Mouse (Mus musculus): Measurements from ENCODE around the gene Etl4. TPM values are rescaled to one million over a fixed set of nuclear protein-coding genes. Genes with fewer than 3 reads are reported as not detected.

The Etl4 gene
- polyA plus RNA-seq, 1 experiment from 2014 or later, result 12.3 TPM

GRCm38 (mm10) chr2:20719105-20719504 lies 809.5 kb downstream of the Etl4 start:
- Histone ChIP-seq H3K4me3 (no peak overlapping the region), H3K36me3 (no peaks in the 10 kb centered on the region), H3K27me3 (replicated peaks) (no peaks in the 10 kb centered on the region), H3K9me3 (replicated peaks) (no peaks in the 10 kb centered on the region), H3K27ac (ENCODE audit: poor library complexity, severe bottlenecking) (no peak overlapping the region; the same call in 1 of the 2 replicates), H3K4me2 (peak overlapping the region; percentile 24; the same call in 1 of the 2 replicates), H3K9ac (no peak overlapping the region), H3K4me1 (replicated peaks) (peaks cover 31% of the 10 kb centered on the region)
- no peak for ATAC-seq (ENCODE audit: insufficient number of reproducible peaks, low FRiP score)
- WGBS, result 58% methylated on average over 4 of the region's 4 CpGs

GRCm38 (mm10) chr2:20721098-20721497 lies 811.5 kb downstream of the Etl4 start:
- no peak for ATAC-seq (ENCODE audit: insufficient number of reproducible peaks, low FRiP score)
- H3K4me1 ChIP-seq (replicated peaks), result peaks cover 37% of the 10 kb centered on the region
- WGBS, result 55% methylated on average over 3 of the region's 3 CpGs

GRCm38 (mm10) chr2:20722165-20722991 lies 812.8 kb downstream of the Etl4 start:
- Histone ChIP-seq H3K4me2 (peak overlapping the region; percentile 56), H3K9ac (no peak overlapping the region), H3K27me3 (replicated peaks) (no peaks in the 10 kb centered on the region), H3K4me1 (replicated peaks) (peaks cover 37% of the 10 kb centered on the region), H3K36me3 (no peaks in the 10 kb centered on the region), H3K27ac (ENCODE audit: poor library complexity, severe bottlenecking) (no peak overlapping the region; the same call in 1 of the 2 replicates), H3K4me3 (peak overlapping the region; percentile 22; the same call in 1 of the 2 replicates), H3K9me3 (replicated peaks) (no peaks in the 10 kb centered on the region)
- 28% methylated on average over 15 of the region's 15 CpGs for WGBS
- ATAC-seq (ENCODE audit: insufficient number of reproducible peaks, low FRiP score), result no peak

More at GRCm38 (mm10) chr2:20721098-20721497, 811.5 kb downstream of the Etl4 start:
- Histone ChIP-seq H3K27ac (ENCODE audit: poor library complexity, severe bottlenecking) (no peak overlapping the region), H3K9ac (no peak overlapping the region), H3K4me2 (no peak overlapping the region), H3K36me3 (no peaks in the 10 kb centered on the region), H3K4me3 (no peak overlapping the region), H3K9me3 (replicated peaks) (no peaks in the 10 kb centered on the region), H3K27me3 (replicated peaks) (no peaks in the 10 kb centered on the region)

- no peak overlapping the region for H3K4me2 ChIP-seq
- 33% methylated on average over 2 of the region's 2 CpGs for WGBS
Measured at GRCm38 (mm10) chr2:20723990-20724745, 814.6 kb downstream of the Etl4 start.

GRCm38 (mm10) chr2:20726974-20727373 lies 817.4 kb downstream of the Etl4 start:
- Histone ChIP-seq H3K4me2 (no peak overlapping the region), H3K9ac (no peak overlapping the region), H3K27me3 (replicated peaks) (no peaks in the 10 kb centered on the region), H3K4me3 (no peak overlapping the region), H3K4me1 (replicated peaks) (peaks cover 24% of the 10 kb centered on the region), H3K36me3 (no peaks in the 10 kb centered on the region), H3K9me3 (replicated peaks) (no peaks in the 10 kb centered on the region), H3K27ac (ENCODE audit: poor library complexity, severe bottlenecking) (no peak overlapping the region)
- no peak for ATAC-seq (ENCODE audit: insufficient number of reproducible peaks, low FRiP score)
- 70% methylated on average over 2 of the region's 2 CpGs for WGBS

More at GRCm38 (mm10) chr2:20723990-20724745, 814.6 kb downstream of the Etl4 start:
- Histone ChIP-seq H3K27ac (ENCODE audit: poor library complexity, severe bottlenecking) (no peak overlapping the region), H3K9me3 (replicated peaks) (no peaks in the 10 kb centered on the region), H3K9ac (no peak overlapping the region), H3K27me3 (replicated peaks) (no peaks in the 10 kb centered on the region), H3K4me1 (replicated peaks) (peaks cover 36% of the 10 kb centered on the region), H3K4me3 (no peak overlapping the region), H3K36me3 (no peaks in the 10 kb centered on the region)
- ATAC-seq (ENCODE audit: insufficient number of reproducible peaks, low FRiP score), result no peak

GRCm38 (mm10) chr2:20727752-20728438 lies 818.3 kb downstream of the Etl4 start:
- 72% methylated on average over 6 of the region's 6 CpGs for WGBS
- Histone ChIP-seq H3K9me3 (replicated peaks) (no peaks in the 10 kb centered on the region), H3K9ac (no peak overlapping the region), H3K27ac (ENCODE audit: poor library complexity, severe bottlenecking) (no peak overlapping the region), H3K4me3 (no peak overlapping the region), H3K36me3 (no peaks in the 10 kb centered on the region), H3K4me2 (no peak overlapping the region), H3K4me1 (replicated peaks) (peaks cover 17% of the 10 kb centered on the region), H3K27me3 (replicated peaks) (no peaks in the 10 kb centered on the region)
- ATAC-seq (ENCODE audit: insufficient number of reproducible peaks, low FRiP score), result peak; percentile 55; the same call in 1 of the 2 replicates

GRCm38 (mm10) chr2:20735444-20735843 lies 825.9 kb downstream of the Etl4 start:
- H3K4me2 ChIP-seq, result no peak overlapping the region
- H3K9me3 ChIP-seq (replicated peaks), result no peaks in the 10 kb centered on the region
- H3K27me3 ChIP-seq (replicated peaks), result no peaks in the 10 kb centered on the region
- H3K4me1 ChIP-seq (replicated peaks), result peaks cover 25% of the 10 kb centered on the region
- no peaks in the 10 kb centered on the region for H3K36me3 ChIP-seq
- no peak overlapping the region for H3K4me3 ChIP-seq
- WGBS, result 66% methylated on average over 3 of the region's 3 CpGs
- ATAC-seq (ENCODE audit: insufficient number of reproducible peaks, low FRiP score), result no peak
- H3K27ac ChIP-seq (ENCODE audit: poor library complexity, severe bottlenecking), result no peak overlapping the region
- no peak overlapping the region for H3K9ac ChIP-seq

- WGBS, result 60% methylated on average over 7 of the region's 7 CpGs
- Histone ChIP-seq H3K4me1 (replicated peaks) (peaks cover 26% of the 10 kb centered on the region), H3K27me3 (replicated peaks) (no peaks in the 10 kb centered on the region), H3K9me3 (replicated peaks) (no peaks in the 10 kb centered on the region), H3K27ac (ENCODE audit: poor library complexity, severe bottlenecking) (no peak overlapping the region), H3K36me3 (no peaks in the 10 kb centered on the region), H3K9ac (no peak overlapping the region), H3K4me3 (no peak overlapping the region), H3K4me2 (no peak overlapping the region)
- ATAC-seq (ENCODE audit: insufficient number of reproducible peaks, low FRiP score), result no peak
Measured at GRCm38 (mm10) chr2:20736324-20737015, 826.9 kb downstream of the Etl4 start.

GRCm38 (mm10) chr2:20737112-20737808 lies 827.7 kb downstream of the Etl4 start:
- ATAC-seq (ENCODE audit: insufficient number of reproducible peaks, low FRiP score), result no peak
- no peak overlapping the region for H3K4me3 ChIP-seq
- H3K9me3 ChIP-seq (replicated peaks), result no peaks in the 10 kb centered on the region
- H3K27ac ChIP-seq (ENCODE audit: poor library complexity, severe bottlenecking), result no peak overlapping the region
- no peak overlapping the region for H3K9ac ChIP-seq
- H3K27me3 ChIP-seq (replicated peaks), result no peaks in the 10 kb centered on the region
- H3K36me3 ChIP-seq, result no peaks in the 10 kb centered on the region
- peaks cover 26% of the 10 kb centered on the region for H3K4me1 ChIP-seq (replicated peaks)
- WGBS, result 66% methylated on average over 19 of the region's 19 CpGs
- 0 out of 2 replicates have a peak overlapping the region, but pooled peaks have one; percentile 16 for H3K4me2 ChIP-seq

GRCm38 (mm10) chr2:20737837-20738236 lies 828.3 kb downstream of the Etl4 start:
- H3K4me1 ChIP-seq (replicated peaks), result peaks cover 26% of the 10 kb centered on the region
- H3K27ac ChIP-seq (ENCODE audit: poor library complexity, severe bottlenecking), result no peak overlapping the region
- H3K9ac ChIP-seq, result no peak overlapping the region
- ATAC-seq (ENCODE audit: insufficient number of reproducible peaks, low FRiP score), result no peak
- no peak overlapping the region for H3K4me2 ChIP-seq
- no peaks in the 10 kb centered on the region for H3K27me3 ChIP-seq (replicated peaks)
- H3K9me3 ChIP-seq (replicated peaks), result no peaks in the 10 kb centered on the region
- WGBS, result 46% methylated on average over 4 of the region's 4 CpGs
- no peaks in the 10 kb centered on the region for H3K36me3 ChIP-seq
- H3K4me3 ChIP-seq, result no peak overlapping the region

Data from heart, embryonic 12.5 days (tissue).